Mouse (Mus musculus) kidney, adult 2 months (tissue): Measurements from ENCODE around the gene Rabl3. TPM values are rescaled to one million over a fixed set of nuclear protein-coding genes. Genes with fewer than 3 reads are reported as not detected.

Experiments used
- DNase-seq: peaks from one replicate; pipeline ENCODE4 v3.0.0; 2021
- H3K27ac ChIP-seq: fragments of 200-500 bp; 2 replicates; pipeline ENCODE4 v1.5.1; 2012; ENCODE audit warnings: low read depth, low read length, control low read depth, inconsistent platforms; ENCODE audit not compliant: insufficient read depth
- H3K27me3 ChIP-seq: fragments of 200-500 bp; replicated peaks from 2 replicates; pipeline ENCODE4 v1.6.1; 2012; ENCODE audit warnings: mild to moderate bottlenecking, moderate library complexity, low read length, inconsistent platforms; ENCODE audit not compliant: control insufficient read depth, insufficient read depth
- H3K36me3 ChIP-seq: fragments of 200-500 bp; 2 replicates; pipeline ENCODE4 v1.6.1; 2012; ENCODE audit warnings: mild to moderate bottlenecking, moderate library complexity, low read length, inconsistent platforms; ENCODE audit not compliant: control insufficient read depth, insufficient read depth
- H3K4me1 ChIP-seq: fragments of 200-500 bp; 2 replicates; pipeline ENCODE4 v1.6.1; 2011; ENCODE audit warnings: low read length; ENCODE audit not compliant: control insufficient read depth, insufficient read depth
- H3K4me3 ChIP-seq: fragments of 200-500 bp; 2 replicates; pipeline ENCODE4 v1.5.1; 2011; ENCODE audit warnings: mild to moderate bottlenecking, low read depth, low read length, control low read depth; ENCODE audit not compliant: insufficient read depth
- CTCF ChIP-seq: fragments of 200-500 bp; conservative IDR thresholded peaks from 2 replicates; pipeline ENCODE4 v1.5.1; 2011; ENCODE audit warnings: low read depth, mild to moderate bottlenecking, control low read depth, low read length, moderate library complexity, mixed read lengths; ENCODE audit not compliant: insufficient read depth, insufficient read length
- POLR2A ChIP-seq: fragments of 200-500 bp; IDR thresholded peaks from one replicate; pipeline ENCODE4 v1.6.1; 2011; ENCODE audit warnings: low read depth, low read length, control low read depth
- WGBS: fragments of 180-500 bp; shearing (Covaris S2); methylation state at CpG from one replicate; pipeline ENCODE4 v1.1.7; 2018; 5-methylcytosine and 5-hydroxymethylcytosine counted together
- polyA plus RNA-seq: library from polyadenylated mRNA; depleted of rRNA; stranded (reverse); fragments of >200 nt; gene quantifications from 2 replicates; pipeline ENCODE4 v1.2.3, GENCODE M21; 2012

The Rabl3 gene
- polyA plus RNA-seq, 1 experiment = 4.2 TPM

DNA sequence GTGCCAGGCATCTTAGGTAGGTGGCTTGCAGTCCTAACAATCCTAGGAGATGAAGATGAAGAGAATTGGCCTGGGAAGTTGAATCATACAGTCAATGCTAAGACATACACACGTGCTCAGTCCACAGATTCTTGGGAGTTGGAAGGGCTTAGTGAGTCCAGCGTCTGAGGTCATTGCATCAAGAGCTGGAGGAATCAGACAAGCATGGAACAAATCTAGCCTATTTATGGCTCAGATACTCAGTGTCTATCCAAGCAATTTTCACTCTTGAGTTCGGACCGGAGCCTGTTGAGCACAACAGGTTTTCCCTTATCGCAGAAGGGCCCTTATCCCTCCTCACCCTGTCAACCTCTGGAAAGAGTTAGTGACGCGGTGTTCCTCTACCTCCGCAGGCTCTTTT, 51.9 kb downstream of the Rabl3 start:
- Histone ChIP-seq H3K4me3 (no peak overlapping the region), H3K4me1 (no peaks in the 10 kb centered on the region), H3K36me3 (peaks cover 10% of the 10 kb centered on the region), H3K27me3 (no peaks in the 10 kb centered on the region), H3K27ac (no peak overlapping the region)
- 90% methylated on average over 8 of the region's 8 CpGs for whole genome bisulfite sequencing
- no peak for DNase-seq
- no peak for TF ChIP-seq CTCF

DNA sequence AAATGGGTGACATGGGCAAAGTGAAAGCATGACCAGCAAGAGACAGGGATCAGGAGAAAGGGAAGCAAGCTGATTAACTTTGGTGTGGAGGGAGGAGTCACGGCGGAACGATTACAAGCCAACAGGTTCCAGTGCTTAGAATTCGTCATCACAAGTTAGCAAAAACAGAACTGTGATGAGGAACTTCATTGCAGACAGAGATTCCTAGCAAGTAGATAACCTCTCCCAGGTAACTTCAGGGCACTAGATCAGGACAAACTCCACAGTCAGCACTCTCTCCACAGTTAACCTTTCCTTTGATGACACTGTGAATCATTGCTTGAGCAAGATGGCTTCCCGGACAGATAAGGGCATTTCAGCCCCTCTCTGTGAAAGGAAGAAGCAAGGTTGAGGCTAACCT, 57.7 kb downstream of the Rabl3 start:
- peaks cover 3% of the 10 kb centered on the region; the same call in 1 of the 2 replicates for H3K36me3 ChIP-seq
- no peak for DNase-seq

DNA sequence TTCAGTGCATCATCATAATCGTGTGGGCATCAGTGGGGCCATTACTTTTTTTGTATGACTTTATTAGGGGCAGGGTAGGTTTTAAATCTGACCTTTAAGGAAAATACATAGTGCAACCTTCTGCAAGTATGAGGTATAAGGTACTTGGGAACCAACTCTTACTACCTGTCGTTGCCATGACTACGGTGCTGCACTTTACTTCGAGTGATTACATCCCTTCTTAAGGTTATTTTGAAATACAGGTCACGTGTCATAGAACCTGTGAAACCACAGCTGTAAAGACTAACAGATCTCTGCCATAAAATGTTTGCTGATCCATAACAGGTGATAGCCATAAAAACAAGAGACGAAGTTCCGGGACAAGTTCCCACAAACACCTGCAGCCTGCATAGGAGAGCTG, 58.8 kb downstream of the Rabl3 start:
- TF ChIP-seq POLR2A = no peak
- TF ChIP-seq CTCF = no peak
- Histone ChIP-seq H3K4me3 (no peak overlapping the region), H3K27ac (no peak overlapping the region), H3K27me3 (no peaks in the 10 kb centered on the region), H3K36me3 (no peaks in the 10 kb centered on the region; the same call in 1 of the 2 replicates), H3K4me1 (no peaks in the 10 kb centered on the region)
- 76% methylated on average over 7 of the region's 7 CpGs for WGBS
- no peak for DNase-seq

More for the DNA sequence above, 57.7 kb downstream of the Rabl3 start:
- Histone ChIP-seq H3K4me3 (no peak overlapping the region), H3K27ac (no peak overlapping the region), H3K4me1 (no peaks in the 10 kb centered on the region), H3K27me3 (no peaks in the 10 kb centered on the region)
- TF ChIP-seq CTCF (no peak), POLR2A (no peak)
- WGBS = 61% methylated on average over 5 of the region's 5 CpGs

DNA sequence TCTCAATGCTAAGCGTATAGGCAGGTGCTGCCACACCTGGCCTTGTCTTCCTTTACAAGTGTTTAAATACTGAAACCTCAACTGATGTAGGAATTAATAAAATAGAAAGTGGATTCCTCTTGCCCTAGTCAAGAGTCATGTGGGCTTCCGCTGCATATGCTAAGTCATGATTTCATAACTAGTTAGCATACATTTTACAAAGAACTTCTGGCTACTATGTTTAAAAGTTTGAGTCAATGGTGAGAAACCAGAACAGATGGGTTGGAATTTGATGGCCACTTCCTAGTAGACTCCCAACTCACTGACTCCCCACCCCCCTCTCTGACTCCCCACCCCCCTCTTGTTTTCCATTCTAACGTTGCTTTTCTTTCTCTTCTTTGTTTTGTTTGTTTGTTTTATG, 59.6 kb downstream of the Rabl3 start:
- Histone ChIP-seq H3K4me1 (no peaks in the 10 kb centered on the region), H3K36me3 (no peaks in the 10 kb centered on the region; the same call in 1 of the 2 replicates), H3K4me3 (no peak overlapping the region), H3K27ac (no peak overlapping the region), H3K27me3 (no peaks in the 10 kb centered on the region)
- TF ChIP-seq POLR2A (no peak), CTCF (no peak)
- no peak for DNase-seq
- WGBS = 74% methylated on average over 3 of the region's 3 CpGs

DNA sequence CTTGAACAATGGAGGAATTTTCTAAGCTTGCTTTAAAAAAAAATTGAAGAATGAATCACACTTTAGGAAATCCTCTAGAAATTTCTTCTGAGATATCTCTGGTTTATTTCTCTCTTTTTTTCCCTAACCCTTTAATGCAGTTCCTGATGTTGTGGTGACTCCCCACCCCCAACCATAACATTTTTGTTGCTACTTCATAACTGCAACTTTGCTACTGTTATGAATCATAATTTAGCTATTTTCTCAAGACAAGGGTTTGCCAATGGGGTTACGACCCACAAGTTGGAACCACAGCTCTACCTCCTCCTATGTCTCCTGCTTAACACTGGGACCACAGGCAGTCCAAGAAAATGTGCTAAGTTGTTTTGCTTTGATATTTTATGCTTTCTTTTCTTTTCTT, 63.7 kb downstream of the Rabl3 start:
- H3K4me3 ChIP-seq = no peak overlapping the region
- no peak for TF ChIP-seq CTCF
- WGBS = 94% methylated on average over 1 of the region's 1 CpGs
- H3K27me3 ChIP-seq = no peaks in the 10 kb centered on the region
- no peak for DNase-seq
- no peaks in the 10 kb centered on the region; the same call in 1 of the 2 replicates for H3K36me3 ChIP-seq
- H3K27ac ChIP-seq = no peak overlapping the region
- no peaks in the 10 kb centered on the region for H3K4me1 ChIP-seq

DNA sequence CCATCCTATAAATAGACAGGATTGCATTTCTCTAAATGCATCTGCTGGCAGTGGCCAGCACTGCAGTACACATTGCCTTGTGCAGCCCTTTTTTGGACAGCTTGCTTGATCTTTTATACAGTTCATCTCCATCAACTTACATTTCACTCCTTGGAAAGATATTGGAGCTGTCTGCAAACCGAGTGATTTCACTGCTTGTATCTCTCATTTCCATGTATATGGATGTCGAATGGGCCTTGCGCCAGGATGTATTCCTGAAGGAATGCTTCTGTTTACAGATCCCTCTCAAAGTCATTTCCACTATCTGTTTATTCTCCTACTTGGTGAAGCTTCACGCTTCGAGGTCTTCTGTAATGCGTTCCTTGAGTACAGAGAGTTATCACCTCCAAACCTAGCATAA, 64.6 kb downstream of the Rabl3 start:
- Histone ChIP-seq H3K36me3 (no peaks in the 10 kb centered on the region; the same call in 1 of the 2 replicates), H3K27ac (no peak overlapping the region), H3K4me3 (no peak overlapping the region), H3K4me1 (no peaks in the 10 kb centered on the region), H3K27me3 (no peaks in the 10 kb centered on the region)
- DNase-seq = no peak
- TF ChIP-seq CTCF (no peak), POLR2A (no peak)
- 90% methylated on average over 6 of the region's 6 CpGs for WGBS

DNA sequence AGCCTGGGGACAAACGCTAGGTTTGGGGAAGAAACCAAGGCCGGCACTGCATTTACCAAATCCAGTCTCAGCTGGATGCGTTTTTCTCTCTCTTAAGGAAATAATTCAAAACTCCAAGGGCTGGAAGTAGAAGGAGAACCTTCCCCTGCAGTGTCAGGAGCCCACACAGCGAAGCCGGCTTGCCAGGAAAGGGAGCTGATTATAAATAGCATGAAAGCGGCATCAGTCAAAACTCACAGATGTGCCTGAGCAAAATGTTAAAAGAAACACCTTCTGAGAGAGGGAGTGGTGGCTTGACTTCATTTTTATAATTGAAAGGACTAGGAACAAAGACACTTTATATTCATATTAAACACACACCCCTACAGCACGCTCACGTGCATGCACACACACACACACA, 70.6 kb downstream of the Rabl3 start:
- Histone ChIP-seq H3K27me3 (no peaks in the 10 kb centered on the region), H3K4me1 (no peaks in the 10 kb centered on the region), H3K36me3 (peaks cover 1% of the 10 kb centered on the region; the same call in 1 of the 2 replicates), H3K4me3 (no peak overlapping the region), H3K27ac (no peak overlapping the region)
- WGBS = 88% methylated on average over 8 of the region's 8 CpGs
- no peak for DNase-seq
- TF ChIP-seq POLR2A = no peak
- no peak for TF ChIP-seq CTCF

DNA sequence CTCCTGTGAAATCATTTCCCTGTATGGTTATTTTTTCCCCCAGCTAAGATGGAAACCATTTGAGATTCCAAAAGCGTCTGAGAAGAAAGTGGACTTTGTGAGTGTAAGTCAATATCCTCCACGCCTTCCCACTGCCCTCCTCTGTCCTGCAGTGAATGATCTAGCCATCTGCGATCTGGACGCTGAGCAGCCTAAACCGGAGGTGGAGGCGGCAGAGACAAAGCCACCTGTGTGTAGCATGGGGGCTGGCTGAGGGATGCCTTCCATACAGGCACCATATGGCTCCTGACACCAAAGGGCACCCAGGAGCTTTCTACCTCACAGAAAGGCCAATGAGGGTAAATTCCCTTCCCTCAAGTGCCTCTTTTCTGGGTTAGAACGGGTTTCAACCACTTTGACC, 71.4 kb downstream of the Rabl3 start:
- Histone ChIP-seq H3K36me3 (peaks cover 1% of the 10 kb centered on the region; the same call in 1 of the 2 replicates), H3K27me3 (no peaks in the 10 kb centered on the region), H3K27ac (no peak overlapping the region), H3K4me3 (no peak overlapping the region), H3K4me1 (no peaks in the 10 kb centered on the region)
- TF ChIP-seq POLR2A = no peak
- TF ChIP-seq CTCF = no peak
- WGBS = 78% methylated on average over 7 of the region's 7 CpGs
- no peak for DNase-seq
